Comparison of ENCODE assay signal across 24 mouse cellular contexts in genomic region chr1:44849366-44849951, GRCm38 (mm10).
A peak's percentile ranks its signal among the peaks of the same experiment; 100 is the strongest.
DNase-seq lines count a peak whose midpoint lies in the region; ATAC-seq and TF ChIP-seq lines count a peak whose summit lies in the region.
"Had no signal": no experiment of that assay in that cellular context is flagged by ENCODE, and none has a peak within 500 bp of the region (broad histone marks: within the 10 kb centered on the region; RNA-seq: fewer than 3 reads in every experiment).

No protein-coding gene starts in this region.

- no peak overlapping the region for H3K4me2 ChIP-seq in kidney, postnatal 0 days (ENCODE audit: low read length)
- H3K4me2 ChIP-seq in midbrain, postnatal 0 days (ENCODE audit: low read depth, low read length, poor library complexity, severe bottlenecking): no peak overlapping the region
- no peak overlapping the region for H3K4me2 ChIP-seq in midbrain, embryonic 16.5 days (ENCODE audit: low read length)
- no peak overlapping the region for H3K4me2 ChIP-seq in limb, embryonic 12.5 days
- H3K4me2 ChIP-seq: embryonic facial prominence, embryonic 12.5 days; forebrain, embryonic 12.5 days; hindbrain, embryonic 13.5 days; midbrain, embryonic 11.5 days had no signal

- H3K4me3 ChIP-seq in kidney, postnatal 0 days (replicated peaks; ENCODE audit: low read depth, low read length): no peak overlapping the region
- no peak overlapping the region for H3K4me3 ChIP-seq in midbrain, postnatal 0 days (ENCODE audit: low read depth, low read length)
- H3K4me3 ChIP-seq in midbrain, embryonic 16.5 days (ENCODE audit: low read depth, low read length): no peak overlapping the region
- no peak overlapping the region for H3K4me3 ChIP-seq in limb, embryonic 12.5 days (replicated peaks)
- H3K4me3 ChIP-seq: embryonic facial prominence, embryonic 12.5 days; erythroblast, embryonic 14.5 days; forebrain, embryonic 12.5 days; hindbrain, embryonic 13.5 days; layer of hippocampus, adult 2 months had no signal

- H3K9me3 ChIP-seq in kidney, postnatal 0 days (replicated peaks; ENCODE audit: low read length): no peaks in the 10 kb centered on the region
- no peaks in the 10 kb centered on the region for H3K9me3 ChIP-seq in midbrain, postnatal 0 days (ENCODE audit: low read length)
- H3K9me3 ChIP-seq in midbrain, embryonic 16.5 days (replicated peaks; ENCODE audit: control insufficient read depth, low read length, poor library complexity, severe bottlenecking): no peaks in the 10 kb centered on the region
- H3K9me3 ChIP-seq in limb, embryonic 12.5 days: no peaks in the 10 kb centered on the region
- H3K9me3 ChIP-seq: embryonic facial prominence, embryonic 12.5 days; forebrain, embryonic 12.5 days; G1E; hindbrain, embryonic 13.5 days had no signal

- TF ChIP-seq CTCF in kidney, postnatal 0 days (IDR thresholded peaks at IDR 0.05; ENCODE audit: low read depth): no peak
- TF ChIP-seq CTCF in midbrain, postnatal 0 days (IDR thresholded peaks at IDR 0.05): no peak

- H3K27ac ChIP-seq in kidney, postnatal 0 days: no peak overlapping the region
- no peak overlapping the region for H3K27ac ChIP-seq in midbrain, postnatal 0 days (ENCODE audit: low read depth, low read length)
- no peak overlapping the region for H3K27ac ChIP-seq in midbrain, embryonic 16.5 days (ENCODE audit: low read length)
- H3K27ac ChIP-seq in limb, embryonic 12.5 days: no peak overlapping the region
- H3K27ac ChIP-seq: embryonic facial prominence, embryonic 12.5 days; forebrain, embryonic 12.5 days; hindbrain, embryonic 13.5 days; layer of hippocampus, adult 2 months had no signal

- DNase-seq in kidney, postnatal 0 days (ENCODE audit: low spot score): peak; percentile 81
- no peak for DNase-seq in kidney, adult 9 months
- peak; percentile 0 for DNase-seq in midbrain, postnatal 0 days (ENCODE audit: low spot score)
- no peak for DNase-seq in urinary bladder, postnatal 36 days (ENCODE audit: low spot score in 2 of 2)
- DNase-seq in adrenal gland, adult 2 months: no peak
- DNase-seq: B cell, adult 2 months; cerebellum, adult 11-12 months; cerebellum, postnatal 10 days; gastrocnemius, postnatal 36 days; kidney, adult 18-20 months; kidney, postnatal 14 days; layer of hippocampus, postnatal 36 days had no signal

- H3K36me3 ChIP-seq in kidney, postnatal 0 days (ENCODE audit: insufficient read depth, low read length): no peaks in the 10 kb centered on the region
- H3K36me3 ChIP-seq in midbrain, postnatal 0 days (ENCODE audit: insufficient read depth, low read length): no peaks in the 10 kb centered on the region
- H3K36me3 ChIP-seq in midbrain, embryonic 16.5 days (ENCODE audit: control insufficient read depth, insufficient read depth, low read length): no peaks in the 10 kb centered on the region
- no peaks in the 10 kb centered on the region for H3K36me3 ChIP-seq in limb, embryonic 12.5 days
- H3K36me3 ChIP-seq: embryonic facial prominence, embryonic 12.5 days; forebrain, embryonic 12.5 days; G1E; hindbrain, embryonic 13.5 days had no signal

- H3K27me3 ChIP-seq in kidney, postnatal 0 days (ENCODE audit: insufficient read depth, low read length): no peaks in the 10 kb centered on the region
- no peaks in the 10 kb centered on the region for H3K27me3 ChIP-seq in midbrain, postnatal 0 days (ENCODE audit: insufficient read depth, low read length)
- no peaks in the 10 kb centered on the region for H3K27me3 ChIP-seq in midbrain, embryonic 16.5 days (ENCODE audit: control insufficient read depth, insufficient read depth, low read depth, low read length)
- no peaks in the 10 kb centered on the region for H3K27me3 ChIP-seq in limb, embryonic 12.5 days
- H3K27me3 ChIP-seq: CH12.LX; embryonic facial prominence, embryonic 12.5 days; forebrain, embryonic 12.5 days; hindbrain, embryonic 13.5 days had no signal

- H3K4me1 ChIP-seq in kidney, postnatal 0 days (replicated peaks; ENCODE audit: insufficient read depth, low read length): no peaks in the 10 kb centered on the region
- no peaks in the 10 kb centered on the region for H3K4me1 ChIP-seq in midbrain, postnatal 0 days (ENCODE audit: insufficient read depth, low read length)
- no peaks in the 10 kb centered on the region for H3K4me1 ChIP-seq in midbrain, embryonic 16.5 days (ENCODE audit: control insufficient read depth, insufficient read depth, low read length)
- H3K4me1 ChIP-seq in limb, embryonic 12.5 days (replicated peaks): no peaks in the 10 kb centered on the region; the same call in 1 of the 2 replicates
- H3K4me1 ChIP-seq: embryonic facial prominence, embryonic 12.5 days; forebrain, embryonic 12.5 days; hindbrain, embryonic 13.5 days had no signal

- no peak for ATAC-seq in kidney, postnatal 0 days (replicated peaks; ENCODE audit: low FRiP score, low read depth)
- no peak for ATAC-seq in midbrain, postnatal 0 days (ENCODE audit: low FRiP score)
- no peak for ATAC-seq in midbrain, embryonic 16.5 days
- ATAC-seq in limb, embryonic 12.5 days (ENCODE audit: insufficient number of reproducible peaks, insufficient read depth, low FRiP score, low TSS enrichment, low read depth): peak; percentile 71; the same call in 1 of the 2 replicates
- ATAC-seq: inflammation-experienced regulatory T-cells, adult 6 months; Patski had no signal

- 28% methylated on average over 4 of the region's 4 CpGs for WGBS in kidney, postnatal 0 days
- WGBS in midbrain, postnatal 0 days: 72% methylated on average over 4 of the region's 4 CpGs
- 85% methylated on average over 4 of the region's 4 CpGs for WGBS in midbrain, embryonic 16.5 days
- WGBS in limb, embryonic 12.5 days: 9% methylated on average over 4 of the region's 4 CpGs

- H3K9ac ChIP-seq in kidney, postnatal 0 days (ENCODE audit: low read depth, low read length): no peak overlapping the region
- H3K9ac ChIP-seq in midbrain, postnatal 0 days (replicated peaks; ENCODE audit: low read length, poor library complexity, severe bottlenecking): no peak overlapping the region
- no peak overlapping the region for H3K9ac ChIP-seq in midbrain, embryonic 16.5 days (ENCODE audit: low read depth, low read length)
- no peak overlapping the region for H3K9ac ChIP-seq in limb, embryonic 12.5 days (replicated peaks)
- H3K9ac ChIP-seq: embryonic facial prominence, embryonic 12.5 days; forebrain, embryonic 12.5 days; hindbrain, embryonic 13.5 days had no signal

Comparison
In these comparisons a context has a peak if more than half of its experiments do, and no peak if none do; other contexts are left out.
1. DNase-seq: peak in kidney, postnatal 0 days (single experiment) and midbrain, postnatal 0 days (single experiment); none in kidney, adult 9 months (single experiment), urinary bladder, postnatal 36 days (0 of 2) and adrenal gland, adult 2 months (single experiment).